Mouse (Mus musculus) megakaryocyte, embryonic 14.5 days (primary cell): ENCODE data around the gene Psmc3ip.

ENCODE experiments used
- FLI1 ChIP-seq: IDR thresholded peaks from 2 replicates; pipeline ENCODE4 v1.6.1; 2012; ENCODE audit warnings: low read length, inconsistent platforms, mixed read lengths
- GATA1 ChIP-seq: IDR thresholded peaks from 3 replicates; pipeline ENCODE4 v1.6.1; 2012; ENCODE audit warnings: mixed read lengths, low read length, inconsistent platforms, borderline replicate concordance

DNA sequence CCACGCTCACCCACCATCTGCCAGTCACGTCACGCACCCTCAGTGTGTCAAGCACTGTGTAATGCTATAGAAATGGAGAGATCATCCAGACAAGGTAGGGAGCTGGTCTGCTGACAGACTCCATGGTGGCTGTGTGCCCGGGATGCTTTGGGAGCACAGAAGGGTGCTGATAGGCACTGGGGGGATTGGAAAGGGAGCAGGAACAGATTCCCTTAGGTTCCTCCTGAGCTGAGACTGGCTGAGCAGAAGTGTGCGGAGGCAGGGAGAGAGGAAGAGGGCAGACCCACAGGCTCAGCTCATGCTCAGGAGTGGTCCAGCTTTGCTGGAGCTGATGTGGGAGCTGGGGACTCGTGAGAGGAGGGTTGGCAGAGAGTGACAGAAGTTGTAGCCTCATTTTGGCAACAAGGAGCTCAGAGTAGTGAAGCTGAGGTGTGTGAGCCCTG is 44.2 kb downstream of the Psmc3ip start:
- TF ChIP-seq GATA1 (no peak), FLI1 (no peak)
